Mouse (Mus musculus) heart, adult 2 months (tissue): ENCODE data around the gene Rab17.

Experiments
- CTCF ChIP-seq: fragments of 200-600 bp; IDR thresholded peaks from 2 replicates; pipeline ENCODE4 v1.8.1; 2022; ENCODE audit warnings: antibody characterized with exemption, mild to moderate bottlenecking, moderate library complexity
- POLR2A ChIP-seq: fragments of 200-500 bp; IDR thresholded peaks from 2 replicates; pipeline ENCODE4 v1.6.1; 2011; ENCODE audit warnings: mild to moderate bottlenecking, low read depth, low read length, control low read depth; ENCODE audit not compliant: insufficient read depth

GRCm38 (mm10) chr1:90974906-90975649 is 5.6 kb upstream of the Rab17 start:
- TF ChIP-seq CTCF (no peak), POLR2A (no peak)
